Mouse (Mus musculus) bone marrow, adult 2 months (tissue): ENCODE measurements around the gene Tcf12.

Experiments
- CTCF ChIP-seq: fragments of 200-500 bp; IDR thresholded peaks from 2 replicates; pipeline ENCODE4 v1.5.1; 2011; ENCODE audit warnings: low read length, control low read depth; ENCODE audit not compliant: control insufficient read depth, insufficient read depth
- POLR2A ChIP-seq: fragments of 200-500 bp; IDR thresholded peaks from 2 replicates; pipeline ENCODE4 v1.6.1; 2011; ENCODE audit warnings: low read depth, mild to moderate bottlenecking, control low read depth, low read length, borderline replicate concordance; ENCODE audit not compliant: control insufficient read depth

DNA sequence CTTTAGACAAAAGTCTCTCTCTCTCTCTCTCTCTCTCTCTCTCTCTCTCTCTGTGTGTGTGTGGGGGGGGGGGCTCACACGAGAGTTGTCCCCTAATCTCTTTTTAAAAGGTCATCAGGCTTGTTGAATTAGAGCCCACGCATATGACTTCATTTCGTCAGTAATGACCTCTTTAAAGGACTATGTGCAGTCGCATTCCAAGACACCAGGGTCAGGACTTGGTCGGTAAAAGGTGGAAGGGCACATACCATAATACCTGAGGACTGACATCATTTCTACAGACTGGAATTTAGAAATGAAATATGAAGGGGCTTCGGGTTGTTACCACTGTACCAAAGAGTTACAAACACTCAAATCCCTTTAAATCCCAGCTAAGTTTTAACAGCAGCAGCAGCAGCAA, 307.6 kb downstream of the Tcf12 start:
- TF ChIP-seq POLR2A (no peak), CTCF (no peak)
